Mouse (Mus musculus): Measurements from ENCODE around the gene Sipa1l1.

Gene Sipa1l1

DNA sequence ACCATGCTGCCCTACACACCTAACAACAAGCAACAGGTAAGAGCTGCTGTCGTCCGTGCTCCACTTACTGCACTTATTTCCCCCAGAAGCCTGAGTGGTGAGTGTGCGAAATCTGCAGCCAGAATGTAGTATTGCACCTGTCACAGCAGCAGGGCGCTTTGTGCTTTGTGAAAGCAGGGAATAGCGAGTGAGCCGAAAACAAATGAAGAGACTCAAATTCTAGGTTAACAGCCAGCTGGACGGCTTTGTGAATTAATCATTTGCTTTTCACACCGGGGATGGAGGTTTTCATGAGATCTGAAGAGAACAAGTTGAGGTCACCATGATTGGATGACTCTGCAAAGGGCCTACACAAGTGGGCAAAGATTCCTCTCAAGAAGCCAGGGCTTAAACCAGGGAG, 215.6 kb downstream of the Sipa1l1 start:
- in situ Hi-C loops (cut with MboI; ENCODE audit: low pct_unique_long_range_greater_than_20kb in 1 of 2, low sequenced_read_pairs in 2 of 2, unreplicated experiment in 1 of 2), result no loop called here

DNA sequence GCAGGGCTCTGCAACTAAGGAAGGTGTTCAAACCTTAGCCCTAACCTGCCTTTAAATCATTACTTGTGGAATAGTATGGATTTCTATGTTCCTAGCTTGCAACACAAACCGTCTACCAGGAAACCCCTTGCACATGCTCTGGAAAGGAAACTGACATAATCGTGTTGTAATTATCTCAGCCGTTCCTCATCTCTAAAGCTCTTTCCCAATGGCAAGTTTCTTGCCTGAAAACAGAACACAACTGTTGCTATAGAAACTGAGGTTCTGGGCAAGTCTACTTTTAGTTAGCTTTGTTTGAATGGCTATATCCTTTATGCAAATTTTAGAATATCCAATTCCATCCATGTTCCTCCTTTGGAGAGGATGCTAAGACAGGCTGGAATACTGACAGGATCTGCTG, 217.9 kb downstream of the Sipa1l1 start:
- in situ Hi-C loops (cut with MboI; ENCODE audit: low pct_unique_long_range_greater_than_20kb in 1 of 2, low sequenced_read_pairs in 2 of 2, unreplicated experiment in 1 of 2), result no loop called here

DNA sequence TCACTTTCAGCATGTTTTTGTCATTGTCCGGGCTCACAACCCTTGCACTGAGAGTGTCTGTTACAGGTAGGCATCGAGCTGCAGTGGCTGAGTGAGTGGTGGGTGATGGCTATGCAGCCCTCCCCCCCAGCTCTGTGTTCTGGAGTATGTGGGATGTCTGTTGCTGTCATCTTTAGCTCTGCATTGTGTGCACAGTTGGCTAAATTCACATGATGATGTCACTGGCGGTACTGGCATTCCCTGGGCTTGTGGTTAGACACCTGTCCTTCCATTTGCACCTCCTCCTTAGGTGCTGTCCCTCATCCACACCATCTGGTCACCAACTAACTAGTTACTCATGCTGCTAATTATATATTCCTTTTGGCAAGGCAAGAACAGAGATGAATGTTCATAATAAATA, 218.5 kb downstream of the Sipa1l1 start:
- in situ Hi-C loops (cut with MboI; ENCODE audit: low pct_unique_long_range_greater_than_20kb in 1 of 2, low sequenced_read_pairs in 2 of 2, unreplicated experiment in 1 of 2), result no loop called here

DNA sequence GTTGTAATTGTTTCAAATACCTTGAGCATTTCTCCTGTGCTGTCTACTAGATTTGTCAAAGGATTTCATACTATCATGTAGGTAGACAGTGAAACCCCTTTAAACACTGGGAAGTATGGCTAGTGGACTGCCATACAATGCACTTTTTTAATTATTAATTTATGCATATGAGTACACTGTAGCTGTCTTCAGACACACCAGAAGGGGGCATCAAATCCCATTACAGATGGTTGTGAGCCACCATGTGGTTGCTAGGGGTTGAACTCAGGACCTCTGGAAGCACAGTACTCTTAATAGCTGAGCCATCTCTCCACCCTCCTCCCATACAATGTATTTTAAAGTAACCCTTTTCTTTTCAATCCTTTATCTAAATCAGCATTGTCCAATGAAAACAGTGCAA, 219.0 kb downstream of the Sipa1l1 start:
- in situ Hi-C loops (cut with MboI; ENCODE audit: low pct_unique_long_range_greater_than_20kb in 1 of 2, low sequenced_read_pairs in 2 of 2, unreplicated experiment in 1 of 2), result no loop called here

- in situ Hi-C loops (cut with MboI; ENCODE audit: low pct_unique_long_range_greater_than_20kb in 1 of 2, low sequenced_read_pairs in 2 of 2, unreplicated experiment in 1 of 2), result no loop called here
Measured at GRCm38 (mm10) chr12:82394118-82394861, 225.2 kb downstream of the Sipa1l1 start.

DNA sequence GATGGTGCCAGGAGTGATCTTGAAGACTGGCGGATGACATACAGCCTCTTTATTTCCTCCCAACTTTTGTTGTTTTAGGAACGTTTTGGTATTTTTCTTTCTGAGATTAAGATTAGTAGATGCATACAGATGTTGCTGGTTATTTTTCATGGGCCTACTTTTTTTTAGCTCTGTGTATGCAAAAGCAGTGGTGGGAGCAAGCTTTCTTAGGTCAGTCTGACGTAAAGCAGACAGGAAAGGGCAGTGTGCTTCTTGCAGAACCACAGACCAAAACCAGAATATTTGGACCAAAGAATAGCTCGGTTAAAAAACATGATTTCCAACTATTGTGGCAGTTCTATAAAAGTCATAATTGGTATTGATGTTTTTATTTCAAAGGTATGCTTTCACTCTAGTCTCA, 226.1 kb downstream of the Sipa1l1 start:
- in situ Hi-C loops (cut with MboI; ENCODE audit: low pct_unique_long_range_greater_than_20kb in 1 of 2, low sequenced_read_pairs in 2 of 2, unreplicated experiment in 1 of 2), result no loop called here

GRCm38 (mm10) chr12:82397193-82397592, 228.1 kb downstream of the Sipa1l1 start:
- in situ Hi-C loops (cut with MboI; ENCODE audit: low pct_unique_long_range_greater_than_20kb in 1 of 2, low sequenced_read_pairs in 2 of 2, unreplicated experiment in 1 of 2), result no loop called here

GRCm38 (mm10) chr12:82397751-82398150, 228.6 kb downstream of the Sipa1l1 start:
- in situ Hi-C loops (cut with MboI; ENCODE audit: low pct_unique_long_range_greater_than_20kb in 1 of 2, low sequenced_read_pairs in 2 of 2, unreplicated experiment in 1 of 2), result no loop called here

DNA sequence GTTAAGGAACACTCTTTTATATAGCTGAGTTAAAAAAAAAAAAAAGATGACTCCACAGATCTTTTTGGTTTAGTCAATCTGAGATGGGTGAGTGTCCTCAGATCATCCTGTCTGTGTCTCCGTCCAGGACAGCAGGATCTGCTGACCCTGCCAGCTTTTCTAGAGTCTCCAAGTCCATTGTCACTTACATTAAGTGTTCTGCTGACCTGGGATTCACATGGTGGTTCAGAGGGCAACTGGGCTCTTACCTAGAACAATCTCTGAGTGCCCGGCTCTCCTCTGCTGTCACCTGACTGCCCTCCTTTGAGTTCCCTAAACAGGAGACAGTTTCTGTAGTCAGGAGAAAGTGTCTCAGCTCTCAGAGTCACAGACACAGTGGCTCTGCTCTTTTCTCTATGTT, 229.8 kb downstream of the Sipa1l1 start:
- in situ Hi-C loops (cut with MboI; ENCODE audit: low pct_unique_long_range_greater_than_20kb in 1 of 2, low sequenced_read_pairs in 2 of 2, unreplicated experiment in 1 of 2), result no loop called here

DNA sequence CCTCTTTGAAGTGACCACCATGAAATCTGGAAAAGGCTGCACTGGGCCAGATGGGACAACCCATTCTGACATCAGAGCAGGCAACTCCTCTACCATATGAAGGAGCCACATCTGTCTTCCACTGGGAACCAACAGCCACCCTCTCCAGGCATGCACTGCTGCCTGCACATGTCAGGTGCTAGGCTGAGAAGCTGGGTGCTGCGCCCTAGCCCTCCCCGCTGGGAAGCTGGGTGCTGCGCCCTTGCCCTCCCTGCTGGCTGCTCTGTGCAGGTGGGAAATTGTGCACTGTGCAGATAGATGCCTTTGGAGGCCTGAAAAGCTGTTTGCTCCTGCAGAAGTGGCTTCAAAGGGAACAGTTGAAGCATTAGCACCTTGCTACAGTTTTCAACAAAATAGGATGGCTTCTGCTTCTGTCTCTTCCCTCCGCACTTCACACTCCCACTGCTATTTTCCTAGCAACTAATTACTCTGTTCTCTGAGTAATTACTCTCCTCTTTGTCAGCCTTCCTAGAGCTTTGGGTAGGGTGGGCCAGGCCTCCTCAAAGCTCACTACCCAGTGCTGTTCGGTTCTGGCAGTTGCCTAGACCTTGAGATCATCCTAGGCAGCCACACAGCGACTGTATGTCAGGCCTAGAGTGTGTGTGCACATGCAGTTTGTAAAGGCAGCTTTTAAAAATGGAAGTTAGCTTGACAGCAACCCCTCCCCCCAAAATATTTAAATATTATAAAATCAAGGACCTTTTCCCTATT, 231.0 kb downstream of the Sipa1l1 start:
- in situ Hi-C loops (cut with MboI; ENCODE audit: low pct_unique_long_range_greater_than_20kb in 1 of 2, low sequenced_read_pairs in 2 of 2, unreplicated experiment in 1 of 2), result no loop called here

DNA sequence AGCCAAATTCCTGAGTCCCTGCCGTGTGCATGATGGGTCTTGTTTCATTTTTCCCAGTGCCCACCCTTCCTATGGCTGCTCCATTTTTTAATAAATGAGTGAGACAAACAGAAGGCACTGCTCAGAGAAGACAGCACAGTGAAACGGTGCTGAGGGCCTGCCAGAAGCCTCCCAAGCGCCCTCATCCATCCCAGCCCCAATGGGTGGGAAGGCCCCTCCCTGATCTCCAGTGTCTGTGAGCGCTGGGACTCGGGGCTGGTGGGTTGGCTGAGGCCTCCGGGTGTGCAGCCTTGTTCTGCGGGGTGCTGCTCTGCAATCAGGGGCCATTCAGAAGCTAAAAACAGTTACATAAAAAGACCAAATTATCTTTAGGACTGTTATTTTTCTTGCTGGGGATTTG, 231.7 kb downstream of the Sipa1l1 start:
- in situ Hi-C loops (cut with MboI; ENCODE audit: low pct_unique_long_range_greater_than_20kb in 1 of 2, low sequenced_read_pairs in 2 of 2, unreplicated experiment in 1 of 2), result no loop called here

DNA sequence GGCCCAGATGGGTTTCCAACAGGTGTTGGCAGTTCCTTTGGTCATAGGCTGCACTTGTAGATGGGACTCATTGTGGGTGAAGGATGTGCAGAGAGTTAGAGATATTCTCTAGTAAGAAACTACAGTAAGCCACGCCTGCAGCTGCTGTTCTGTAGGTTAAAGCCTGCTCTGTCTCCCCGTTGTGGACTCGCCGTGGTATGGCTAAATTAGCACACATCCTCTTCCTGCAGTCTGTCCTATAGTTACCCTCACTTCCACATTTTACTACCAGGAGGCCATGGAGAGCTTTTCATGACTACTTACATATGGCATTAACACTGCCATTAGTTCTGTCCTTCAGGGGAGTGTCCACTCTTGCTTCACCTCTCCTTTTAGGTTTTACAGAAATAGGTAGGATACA, 232.3 kb downstream of the Sipa1l1 start:
- in situ Hi-C loops (cut with MboI; ENCODE audit: low pct_unique_long_range_greater_than_20kb in 1 of 2, low sequenced_read_pairs in 2 of 2, unreplicated experiment in 1 of 2), result no loop called here

DNA sequence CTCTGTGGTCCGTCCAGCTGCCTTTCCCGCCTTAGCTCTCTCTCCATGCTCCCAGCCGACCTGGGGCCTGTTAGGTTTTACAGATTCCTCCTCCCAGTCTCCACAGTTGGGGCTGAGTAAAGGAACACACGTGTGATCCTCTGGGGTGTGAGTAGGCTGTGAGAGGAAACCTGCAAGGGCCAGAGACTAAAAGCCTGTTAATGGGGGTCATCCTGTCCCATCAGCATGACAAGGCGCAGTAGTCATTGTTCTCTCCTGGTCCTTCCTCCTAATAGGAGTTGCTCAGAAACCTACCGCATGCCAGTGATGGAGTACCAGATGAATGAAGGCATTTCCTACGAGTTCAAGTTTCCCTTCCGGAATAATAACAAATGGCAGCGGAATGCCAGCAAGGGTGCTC, 233.5 kb downstream of the Sipa1l1 start:
- in situ Hi-C loops (cut with MboI; ENCODE audit: low pct_unique_long_range_greater_than_20kb in 1 of 2, low sequenced_read_pairs in 2 of 2, unreplicated experiment in 1 of 2), result no loop called here

GRCm38 (mm10) chr12:82407531-82408255, 238.6 kb downstream of the Sipa1l1 start:
- in situ Hi-C loops (cut with MboI; ENCODE audit: low pct_unique_long_range_greater_than_20kb in 1 of 2, low sequenced_read_pairs in 2 of 2, unreplicated experiment in 1 of 2), result no loop called here

- in situ Hi-C loops (cut with MboI; ENCODE audit: low pct_unique_long_range_greater_than_20kb in 1 of 2, low sequenced_read_pairs in 2 of 2, unreplicated experiment in 1 of 2), result no loop called here
Measured at GRCm38 (mm10) chr12:82408486-82408885, 239.4 kb downstream of the Sipa1l1 start.

DNA sequence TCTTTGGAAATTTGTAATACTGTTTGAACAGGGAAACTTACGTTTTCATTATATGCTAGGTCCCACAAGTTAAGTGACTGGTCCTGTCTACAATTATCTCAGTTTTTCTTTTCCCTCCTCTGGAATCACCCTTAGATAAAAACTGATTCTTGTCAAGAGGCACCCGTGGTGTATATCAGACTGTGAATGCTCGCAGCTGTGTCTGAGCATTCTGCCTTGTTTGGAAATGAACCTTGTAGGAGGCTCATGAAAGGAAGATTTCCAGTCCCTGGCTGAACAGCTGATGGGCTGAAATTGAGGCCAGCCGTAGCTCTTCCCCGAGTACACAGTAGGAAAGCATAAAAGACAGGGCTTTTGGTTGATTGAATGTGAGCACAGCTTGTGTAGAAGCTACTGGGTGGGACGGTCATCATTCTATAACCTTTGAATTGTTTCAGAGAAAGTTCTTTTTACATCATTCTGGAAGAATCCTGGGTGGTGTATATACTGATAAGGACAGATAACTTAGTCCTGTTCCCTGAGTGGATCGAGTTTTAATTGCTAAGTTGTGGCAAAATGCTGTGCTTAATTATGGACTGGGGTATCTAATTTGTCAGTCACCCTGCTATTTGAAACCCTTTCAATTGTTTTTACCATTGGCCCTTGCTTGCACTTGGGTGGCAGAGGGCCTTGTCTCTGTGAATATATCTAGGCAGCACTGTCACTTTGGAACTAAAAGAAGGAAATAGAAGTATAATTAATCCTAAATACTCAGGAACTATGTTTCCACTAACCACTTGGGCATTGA, 240.8 kb downstream of the Sipa1l1 start:
- in situ Hi-C loops (cut with MboI; ENCODE audit: low pct_unique_long_range_greater_than_20kb in 1 of 2, low sequenced_read_pairs in 2 of 2, unreplicated experiment in 1 of 2), result no loop called here

- in situ Hi-C loops (cut with MboI; ENCODE audit: low pct_unique_long_range_greater_than_20kb in 1 of 2, low sequenced_read_pairs in 2 of 2, unreplicated experiment in 1 of 2), result no loop called here
Measured at GRCm38 (mm10) chr12:82412291-82413032, 243.3 kb downstream of the Sipa1l1 start.

- in situ Hi-C loops (cut with MboI; ENCODE audit: low pct_unique_long_range_greater_than_20kb in 1 of 2, low sequenced_read_pairs in 2 of 2, unreplicated experiment in 1 of 2), result no loop called here
Measured at GRCm38 (mm10) chr12:82415690-82416364, 246.7 kb downstream of the Sipa1l1 start.

Data from mouse embryonic stem cell (cell line).